Mouse (Mus musculus) kidney, adult 11 months (tissue): ENCODE results near the gene 2010109A12Rik.

Source experiments
- DNase-seq: peaks from one replicate; pipeline ENCODE4 v3.0.0; 2022

2010109A12Rik gene

GRCm38 (mm10) chr5:93206109-93207005 is at the start of gene 2010109A12Rik, which contains the start of gene Ccni:
Gene 2010109A12Rik, plus strand, starts transcription at chr5:93206518.
Gene Ccni, minus strand, starts transcription at chr5:93206495.
- peak; percentile 94 for DNase-seq

- peak; percentile 33 for DNase-seq
Measured at GRCm38 (mm10) chr5:93163541-93163940, 42.8 kb upstream of the 2010109A12Rik start.

DNA sequence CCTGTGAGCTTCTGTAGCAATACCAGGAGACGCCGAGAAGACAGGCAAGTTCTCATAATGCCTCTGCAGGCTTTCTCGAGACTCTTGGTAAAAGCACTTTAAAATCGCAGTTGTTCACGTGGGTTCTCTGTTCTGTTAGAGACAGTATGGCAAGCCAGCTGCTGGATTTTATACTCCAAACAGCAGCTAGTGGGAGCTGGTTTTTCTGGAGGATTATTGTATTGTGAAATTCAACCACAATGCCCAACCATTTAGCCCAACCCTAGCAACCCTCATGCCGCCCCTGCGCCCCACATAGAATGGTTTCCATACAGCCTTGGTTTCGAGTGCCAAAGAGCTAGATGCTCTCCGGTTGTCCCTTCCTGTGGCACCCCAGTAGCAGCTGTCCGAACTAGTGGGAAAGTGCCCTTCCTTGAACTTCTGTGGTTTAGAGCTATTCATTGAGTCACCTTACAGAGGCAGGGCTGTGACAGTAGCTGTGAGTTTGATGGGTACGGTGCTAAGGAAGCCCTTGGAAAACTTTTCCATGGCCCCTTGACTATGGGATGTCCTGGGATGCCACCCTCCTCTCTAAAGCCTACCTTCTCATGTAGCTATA is 38.3 kb upstream of the 2010109A12Rik start:
- no peak for DNase-seq

DNA sequence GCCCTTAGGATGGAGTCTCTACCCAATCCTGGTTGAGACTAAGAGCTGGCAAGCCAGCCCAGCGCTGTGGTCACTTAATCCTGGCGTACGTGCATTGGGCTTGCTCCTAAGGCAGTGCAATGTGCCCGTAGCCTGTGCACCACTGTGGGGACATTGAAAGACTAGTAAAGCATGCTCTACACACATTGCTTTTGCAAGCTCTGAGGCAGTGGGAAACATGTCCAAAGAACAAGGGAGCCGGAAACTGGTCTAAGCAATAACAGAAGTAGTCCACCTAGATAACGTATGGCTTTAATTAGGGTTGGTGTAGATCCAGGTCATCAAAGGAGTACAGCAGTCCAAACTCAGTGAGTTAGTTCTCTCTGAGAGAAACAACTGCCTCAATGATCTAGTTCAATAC is 37.7 kb upstream of the 2010109A12Rik start:
- DNase-seq, result no peak

DNA sequence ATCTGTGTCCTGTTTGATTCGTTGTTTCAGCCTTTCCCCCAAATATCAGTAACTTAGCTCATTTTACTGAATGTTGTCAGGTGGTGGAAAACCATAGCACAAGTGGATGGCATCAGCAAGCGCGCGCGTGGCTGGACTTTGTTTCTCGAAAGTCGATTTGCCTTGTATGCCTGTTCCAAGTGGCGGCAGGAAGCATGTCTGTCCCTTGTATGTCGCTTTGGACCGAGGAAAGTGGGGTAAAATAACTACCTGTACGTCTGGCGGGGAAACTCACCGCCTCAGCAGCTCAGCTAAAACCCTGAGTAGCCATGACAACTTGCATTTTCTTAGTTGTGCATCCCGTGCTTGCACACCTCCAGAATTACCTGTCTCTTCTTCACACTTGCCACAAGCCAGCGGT is 34.9 kb upstream of the 2010109A12Rik start:
- DNase-seq, result no peak

GRCm38 (mm10) chr5:93172536-93172935 is 33.8 kb upstream of the 2010109A12Rik start:
- no peak for DNase-seq

GRCm38 (mm10) chr5:93174675-93175074 is 31.6 kb upstream of the 2010109A12Rik start:
- no peak for DNase-seq

DNA sequence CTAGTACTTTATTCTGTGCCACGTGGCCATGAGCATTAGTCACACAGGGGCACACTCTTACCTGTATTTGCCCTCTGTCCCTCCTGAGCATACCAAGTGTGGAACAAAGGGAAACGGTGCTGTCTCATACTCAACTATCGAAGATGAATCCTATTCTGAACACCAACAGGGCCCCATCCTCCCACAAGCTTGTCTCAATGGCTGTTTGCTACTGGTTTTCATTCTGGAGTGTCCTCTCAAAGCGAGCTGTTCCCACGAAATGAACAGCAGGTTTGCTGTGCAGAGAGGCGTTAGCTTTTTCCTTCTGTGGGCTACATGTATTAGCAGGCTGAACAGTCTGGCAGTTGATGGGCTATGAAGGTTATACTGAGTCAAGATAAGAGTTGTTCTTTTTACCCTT is 27.7 kb upstream of the 2010109A12Rik start:
- DNase-seq, result no peak

GRCm38 (mm10) chr5:93180252-93180651 is 26.1 kb upstream of the 2010109A12Rik start:
- no peak for DNase-seq

DNA sequence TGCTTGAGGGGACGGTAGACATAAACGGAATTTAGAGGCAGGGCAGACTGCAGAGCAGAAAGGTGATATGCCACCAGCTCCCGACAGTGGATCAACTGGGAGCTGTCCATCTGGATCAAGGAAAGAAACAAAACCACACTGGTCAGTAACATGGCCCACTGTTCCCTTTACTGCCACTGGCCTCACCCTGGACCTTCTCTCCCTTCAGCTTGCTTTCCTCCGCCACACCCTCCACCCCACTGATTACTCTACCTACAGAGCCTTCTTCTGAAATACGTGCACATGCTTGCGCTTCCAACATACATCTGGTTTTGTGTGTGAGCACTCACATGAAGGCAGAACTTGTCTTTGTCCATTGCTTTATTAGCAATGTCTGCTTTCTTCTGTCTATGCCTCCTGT is 23.0 kb upstream of the 2010109A12Rik start:
- no peak for DNase-seq

GRCm38 (mm10) chr5:93184548-93184947 is 21.8 kb upstream of the 2010109A12Rik start:
- no peak for DNase-seq

DNA sequence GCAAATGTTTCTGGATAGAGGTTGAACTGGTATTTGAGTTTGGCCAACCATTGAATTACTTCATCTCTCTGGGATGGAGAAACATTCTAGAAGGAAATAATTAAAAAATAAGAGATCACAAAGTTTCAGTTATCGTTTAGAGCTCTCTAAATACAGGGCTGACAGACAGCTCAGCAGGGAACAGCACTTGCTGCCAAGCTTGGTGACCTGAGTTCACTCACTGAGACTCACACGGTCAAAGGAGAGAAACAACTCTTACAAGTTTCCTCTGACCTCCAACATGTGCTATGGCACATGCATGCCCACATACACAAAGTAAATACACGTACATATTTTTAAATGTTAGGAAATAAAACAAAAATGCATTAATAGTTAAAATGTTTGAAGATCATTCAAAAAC is 16.7 kb upstream of the 2010109A12Rik start:
- no peak for DNase-seq

- no peak for DNase-seq
Measured at GRCm38 (mm10) chr5:93190428-93190827, 15.9 kb upstream of the 2010109A12Rik start.

DNA sequence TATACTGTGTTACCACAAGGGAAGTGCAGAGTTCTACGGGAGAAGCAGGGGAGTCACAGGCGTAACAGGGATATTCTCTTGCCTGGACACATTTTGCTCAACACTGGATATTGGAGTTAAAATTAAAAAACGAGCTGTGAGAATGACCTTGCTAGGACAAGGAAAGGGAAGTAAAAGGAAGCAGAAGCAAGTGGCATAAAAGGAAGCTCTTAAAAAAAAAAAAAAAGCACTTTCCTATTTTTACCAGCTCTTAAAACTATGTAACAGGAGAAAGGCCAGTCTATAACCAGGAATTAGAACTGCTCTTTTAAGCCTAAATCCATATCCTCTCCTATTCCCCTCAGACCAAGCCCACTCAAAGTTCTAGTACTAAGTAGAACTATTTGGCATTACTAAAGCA is 8.1 kb upstream of the 2010109A12Rik start:
- no peak for DNase-seq

GRCm38 (mm10) chr5:93201181-93201580 is 5.1 kb upstream of the 2010109A12Rik start:
- no peak for DNase-seq

DNA sequence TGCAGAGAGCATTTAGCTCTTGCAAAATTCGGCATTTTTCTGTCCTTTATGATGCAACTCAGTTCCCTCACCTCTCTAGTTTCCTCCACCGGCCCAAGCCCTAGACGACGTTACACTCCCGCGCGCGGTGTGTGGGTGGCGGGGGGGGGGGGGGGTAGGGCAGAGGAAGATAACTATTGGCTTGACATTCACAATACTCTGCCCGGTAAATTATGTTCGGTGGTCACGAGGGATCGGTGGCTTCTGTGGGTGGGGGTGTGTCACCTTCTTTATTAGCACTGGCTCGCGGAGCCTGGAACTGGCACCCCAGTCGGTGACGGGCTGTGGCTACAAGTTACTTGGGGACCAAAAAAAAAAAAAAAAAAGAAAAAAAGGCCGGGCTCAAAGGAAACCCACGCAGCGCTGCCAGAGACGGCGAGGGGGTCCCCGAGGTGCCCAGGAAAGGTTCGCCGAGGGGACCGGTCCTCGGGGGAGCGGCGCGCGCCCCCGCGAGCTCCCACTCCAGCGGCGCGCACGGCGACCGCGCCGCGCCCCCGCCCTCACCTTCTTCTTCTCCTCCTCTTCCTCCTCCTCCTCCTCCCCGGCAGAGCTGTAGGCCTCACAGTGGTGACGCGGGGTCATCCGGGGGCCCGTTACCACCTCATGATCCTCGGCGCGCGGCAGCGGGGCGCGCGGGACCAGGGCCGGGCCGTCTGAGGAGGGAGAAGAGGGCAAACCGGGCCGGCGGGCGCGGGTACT is 778 bp upstream of the 2010109A12Rik start:
- peak; percentile 57 for DNase-seq

- DNase-seq, result peak; percentile 78
Measured at GRCm38 (mm10) chr5:93207006-93207348, 659 bp downstream of the 2010109A12Rik start.

DNA sequence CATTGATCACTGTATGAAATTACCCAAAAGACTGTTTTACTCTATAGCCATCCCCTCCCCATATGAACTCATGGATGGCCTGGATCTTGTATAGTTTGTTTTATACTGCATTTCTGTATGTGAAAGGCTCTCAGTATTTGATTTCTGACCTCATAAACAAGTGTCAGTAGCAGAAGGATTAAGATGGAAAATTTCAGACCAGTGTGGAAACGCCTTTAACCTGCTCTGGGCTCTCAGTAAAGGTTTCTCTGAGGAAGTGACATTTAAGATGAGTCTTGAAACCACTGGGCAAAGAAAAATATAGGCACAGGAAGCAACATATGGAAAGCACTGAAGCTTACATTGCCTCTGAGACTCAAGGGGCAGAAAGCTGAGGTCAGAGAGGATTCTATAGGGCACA is 1.2 kb downstream of the 2010109A12Rik start:
- no peak for DNase-seq

- DNase-seq, result no peak
Measured at GRCm38 (mm10) chr5:93218375-93218774, 12.1 kb downstream of the 2010109A12Rik start.

- DNase-seq, result peak; percentile 52
Measured at GRCm38 (mm10) chr5:93221661-93222060, 15.3 kb downstream of the 2010109A12Rik start.

GRCm38 (mm10) chr5:93224549-93224948 is 18.2 kb downstream of the 2010109A12Rik start:
- no peak for DNase-seq

DNA sequence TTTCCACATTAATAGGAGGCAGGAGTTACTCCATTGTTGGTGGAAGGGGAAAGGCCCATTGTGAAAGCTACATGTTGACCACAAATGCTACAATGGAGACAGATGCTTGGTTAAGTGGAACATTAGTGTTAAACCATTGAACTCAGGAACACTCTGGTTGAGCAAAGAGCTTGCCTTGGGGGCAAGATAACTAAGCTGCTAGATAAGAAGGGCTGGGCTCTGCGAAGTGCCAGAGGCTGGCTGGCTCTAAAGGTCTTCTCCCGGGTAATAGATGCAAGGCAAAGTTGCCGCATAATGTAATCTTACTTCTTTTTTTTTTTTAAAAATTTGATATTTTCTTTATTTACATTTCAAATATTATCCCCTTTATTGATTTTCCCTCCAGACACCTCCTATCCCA is 20.8 kb downstream of the 2010109A12Rik start:
- DNase-seq, result no peak

DNA sequence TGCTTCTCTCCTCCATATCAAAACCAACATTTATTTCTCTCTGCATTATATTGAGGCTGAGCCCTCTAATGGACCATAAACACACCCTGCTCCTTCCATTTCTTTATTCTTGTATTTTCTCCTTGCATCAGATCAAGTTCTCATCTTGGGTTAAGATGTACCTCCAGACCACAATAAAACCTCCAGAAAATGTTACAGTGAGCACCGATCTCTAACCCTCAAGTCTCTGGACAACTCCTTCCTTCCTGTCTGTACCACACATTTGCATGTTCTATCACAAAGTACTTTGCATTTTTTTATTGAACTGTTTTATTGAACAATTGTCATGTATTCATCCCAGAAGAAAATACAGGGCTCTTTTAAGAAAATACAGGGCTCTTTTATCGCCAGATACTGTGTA is 23.2 kb downstream of the 2010109A12Rik start:
- no peak for DNase-seq

DNA sequence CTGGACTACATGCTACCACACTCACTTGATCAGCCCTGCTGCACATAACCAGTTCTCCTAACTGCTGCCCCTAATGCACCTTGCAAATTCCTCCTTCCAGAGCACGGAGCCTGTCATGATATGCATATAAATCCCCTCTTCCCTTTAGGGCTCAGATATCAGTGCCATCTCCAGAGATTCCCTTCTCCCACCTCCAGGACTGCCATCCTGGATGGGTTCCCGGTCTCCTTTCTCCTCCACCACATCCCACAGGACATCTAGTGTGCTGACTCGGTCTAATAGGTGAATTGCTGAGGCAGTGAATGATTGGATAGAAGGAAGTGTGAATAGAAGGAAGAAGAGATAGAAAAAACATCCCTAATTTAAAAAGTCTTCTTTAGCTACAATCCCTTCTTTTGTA is 25.4 kb downstream of the 2010109A12Rik start:
- DNase-seq, result no peak
